Mouse (Mus musculus): ENCODE data around the gene Pla2g7. TPM values are rescaled to one million over a fixed set of nuclear protein-coding genes. Genes with fewer than 3 reads are reported as not detected.

Pla2g7 gene
- polyA plus RNA-seq, 1 experiment from 2014 or later, result 14.6 TPM

- no peak for ATAC-seq (ENCODE audit: insufficient number of reproducible peaks, low FRiP score, low TSS enrichment, low read depth)
- Histone ChIP-seq H3K27me3 (no peaks in the 10 kb centered on the region), H3K9me3 (replicated peaks) (no peaks in the 10 kb centered on the region), H3K36me3 (no peaks in the 10 kb centered on the region), H3K4me1 (peaks cover 15% of the 10 kb centered on the region; the same call in 1 of the 2 replicates), H3K9ac (no peak overlapping the region), H3K4me3 (replicated peaks) (no peak overlapping the region), H3K27ac (replicated peaks) (no peak overlapping the region), H3K4me2 (replicated peaks) (no peak overlapping the region)
- WGBS, result 74% methylated on average over 7 of the region's 7 CpGs
Measured at GRCm38 (mm10) chr17:43584771-43585170, 16.9 kb downstream of the Pla2g7 start.

GRCm38 (mm10) chr17:43587278-43587677, 19.4 kb downstream of the Pla2g7 start:
- peaks cover 5% of the 10 kb centered on the region; the same call in 1 of the 2 replicates for H3K4me1 ChIP-seq
- no peak overlapping the region for H3K4me2 ChIP-seq (replicated peaks)
- no peak overlapping the region for H3K27ac ChIP-seq (replicated peaks)
- H3K9me3 ChIP-seq (replicated peaks), result no peaks in the 10 kb centered on the region
- no peaks in the 10 kb centered on the region for H3K36me3 ChIP-seq
- no peaks in the 10 kb centered on the region for H3K27me3 ChIP-seq
- H3K4me3 ChIP-seq (replicated peaks), result no peak overlapping the region
- H3K9ac ChIP-seq, result no peak overlapping the region
- no peak for ATAC-seq (ENCODE audit: insufficient number of reproducible peaks, low FRiP score, low TSS enrichment, low read depth)
- 86% methylated on average over 2 of the region's 2 CpGs for WGBS

- Histone ChIP-seq H3K27me3 (no peaks in the 10 kb centered on the region), H3K27ac (replicated peaks) (no peak overlapping the region), H3K4me2 (replicated peaks) (no peak overlapping the region), H3K36me3 (no peaks in the 10 kb centered on the region), H3K4me1 (no peaks in the 10 kb centered on the region), H3K9ac (no peak overlapping the region), H3K9me3 (replicated peaks) (no peaks in the 10 kb centered on the region), H3K4me3 (replicated peaks) (no peak overlapping the region)
- ATAC-seq (ENCODE audit: insufficient number of reproducible peaks, low FRiP score, low TSS enrichment, low read depth), result no peak
- WGBS, result 91% methylated on average over 6 of the region's 6 CpGs
Measured at GRCm38 (mm10) chr17:43589750-43590149, 21.9 kb downstream of the Pla2g7 start.

GRCm38 (mm10) chr17:43590531-43590930, 22.6 kb downstream of the Pla2g7 start:
- no peak overlapping the region for H3K27ac ChIP-seq (replicated peaks)
- no peak overlapping the region for H3K4me2 ChIP-seq (replicated peaks)
- H3K9ac ChIP-seq, result no peak overlapping the region
- no peaks in the 10 kb centered on the region for H3K4me1 ChIP-seq
- no peaks in the 10 kb centered on the region for H3K27me3 ChIP-seq
- ATAC-seq (ENCODE audit: insufficient number of reproducible peaks, low FRiP score, low TSS enrichment, low read depth), result no peak
- 87% methylated on average over 5 of the region's 5 CpGs for WGBS
- no peaks in the 10 kb centered on the region for H3K9me3 ChIP-seq (replicated peaks)
- no peak overlapping the region for H3K4me3 ChIP-seq (replicated peaks)
- H3K36me3 ChIP-seq, result no peaks in the 10 kb centered on the region

GRCm38 (mm10) chr17:43592296-43593291, 24.7 kb downstream of the Pla2g7 start:
- Histone ChIP-seq H3K27ac (replicated peaks) (no peak overlapping the region), H3K27me3 (no peaks in the 10 kb centered on the region), H3K4me1 (no peaks in the 10 kb centered on the region), H3K4me2 (replicated peaks) (no peak overlapping the region), H3K9ac (no peak overlapping the region), H3K9me3 (replicated peaks) (no peaks in the 10 kb centered on the region), H3K36me3 (no peaks in the 10 kb centered on the region), H3K4me3 (replicated peaks) (no peak overlapping the region)
- WGBS, result 84% methylated on average over 21 of the region's 21 CpGs
- no peak for ATAC-seq (ENCODE audit: insufficient number of reproducible peaks, low FRiP score, low TSS enrichment, low read depth)

GRCm38 (mm10) chr17:43597742-43598141, 29.8 kb downstream of the Pla2g7 start:
- Histone ChIP-seq H3K36me3 (no peaks in the 10 kb centered on the region), H3K4me3 (replicated peaks) (no peak overlapping the region), H3K4me2 (replicated peaks) (no peak overlapping the region), H3K9ac (no peak overlapping the region), H3K27me3 (no peaks in the 10 kb centered on the region; the same call in 1 of the 2 replicates), H3K4me1 (no peaks in the 10 kb centered on the region), H3K27ac (replicated peaks) (no peak overlapping the region), H3K9me3 (replicated peaks) (no peaks in the 10 kb centered on the region)
- WGBS, result 100% methylated on average over 2 of the region's 2 CpGs
- ATAC-seq (ENCODE audit: insufficient number of reproducible peaks, low FRiP score, low TSS enrichment, low read depth), result no peak

GRCm38 (mm10) chr17:43598706-43599105, 30.8 kb downstream of the Pla2g7 start:
- no peak for ATAC-seq (ENCODE audit: insufficient number of reproducible peaks, low FRiP score, low TSS enrichment, low read depth)
- no peak overlapping the region for H3K4me3 ChIP-seq (replicated peaks)
- no peaks in the 10 kb centered on the region; the same call in 1 of the 2 replicates for H3K27me3 ChIP-seq
- H3K9ac ChIP-seq, result no peak overlapping the region
- no peak overlapping the region for H3K4me2 ChIP-seq (replicated peaks)
- WGBS, result 54% methylated on average over 4 of the region's 4 CpGs
- no peaks in the 10 kb centered on the region for H3K4me1 ChIP-seq
- H3K36me3 ChIP-seq, result no peaks in the 10 kb centered on the region
- no peak overlapping the region for H3K27ac ChIP-seq (replicated peaks)
- H3K9me3 ChIP-seq (replicated peaks), result no peaks in the 10 kb centered on the region

GRCm38 (mm10) chr17:43606704-43607103, 38.8 kb downstream of the Pla2g7 start:
- no peak overlapping the region for H3K27ac ChIP-seq (replicated peaks)
- no peaks in the 10 kb centered on the region for H3K36me3 ChIP-seq
- no peak overlapping the region for H3K9ac ChIP-seq
- H3K27me3 ChIP-seq, result no peaks in the 10 kb centered on the region
- no peak overlapping the region for H3K4me3 ChIP-seq (replicated peaks)
- no peak overlapping the region for H3K4me2 ChIP-seq (replicated peaks)
- 15% methylated on average over 3 of the region's 3 CpGs for WGBS
- H3K9me3 ChIP-seq (replicated peaks), result no peaks in the 10 kb centered on the region
- ATAC-seq (ENCODE audit: insufficient number of reproducible peaks, low FRiP score, low TSS enrichment, low read depth), result no peak
- no peaks in the 10 kb centered on the region for H3K4me1 ChIP-seq

- no peak for ATAC-seq (ENCODE audit: insufficient number of reproducible peaks, low FRiP score, low TSS enrichment, low read depth)
- H3K4me1 ChIP-seq, result no peaks in the 10 kb centered on the region
- 19% methylated on average over 7 of the region's 7 CpGs for WGBS
- no peaks in the 10 kb centered on the region for H3K36me3 ChIP-seq
- no peak overlapping the region for H3K27ac ChIP-seq (replicated peaks)
- no peak overlapping the region for H3K4me3 ChIP-seq (replicated peaks)
- H3K27me3 ChIP-seq, result no peaks in the 10 kb centered on the region
- H3K4me2 ChIP-seq (replicated peaks), result no peak overlapping the region
- H3K9me3 ChIP-seq (replicated peaks), result no peaks in the 10 kb centered on the region
- H3K9ac ChIP-seq, result no peak overlapping the region
Measured at GRCm38 (mm10) chr17:43611586-43611985, 43.7 kb downstream of the Pla2g7 start.

- H3K27ac ChIP-seq (replicated peaks), result no peak overlapping the region
- H3K4me3 ChIP-seq (replicated peaks), result no peak overlapping the region
- H3K9me3 ChIP-seq (replicated peaks), result no peaks in the 10 kb centered on the region
- H3K4me1 ChIP-seq, result no peaks in the 10 kb centered on the region
- WGBS, result 71% methylated on average over 3 of the region's 3 CpGs
- no peak overlapping the region for H3K9ac ChIP-seq
- H3K4me2 ChIP-seq (replicated peaks), result no peak overlapping the region
- no peak for ATAC-seq (ENCODE audit: insufficient number of reproducible peaks, low FRiP score, low TSS enrichment, low read depth)
- H3K27me3 ChIP-seq, result no peaks in the 10 kb centered on the region
- no peaks in the 10 kb centered on the region for H3K36me3 ChIP-seq
Measured at GRCm38 (mm10) chr17:43612221-43612620, 44.3 kb downstream of the Pla2g7 start.

- Histone ChIP-seq H3K27me3 (no peaks in the 10 kb centered on the region), H3K36me3 (no peaks in the 10 kb centered on the region), H3K9ac (no peak overlapping the region), H3K27ac (replicated peaks) (no peak overlapping the region), H3K9me3 (replicated peaks) (no peaks in the 10 kb centered on the region), H3K4me1 (no peaks in the 10 kb centered on the region), H3K4me2 (replicated peaks) (no peak overlapping the region), H3K4me3 (replicated peaks) (no peak overlapping the region)
- no peak for ATAC-seq (ENCODE audit: insufficient number of reproducible peaks, low FRiP score, low TSS enrichment, low read depth)
- WGBS, result 81% methylated on average over 9 of the region's 9 CpGs
Measured at GRCm38 (mm10) chr17:43619156-43619555, 51.3 kb downstream of the Pla2g7 start.

Measured in embryonic facial prominence, embryonic 15.5 days (tissue).